Mouse (Mus musculus) left cerebral cortex, postnatal 14 days (tissue): Measurements from ENCODE around the gene Fbxw26. TPM values are rescaled to one million over a fixed set of nuclear protein-coding genes. Genes with fewer than 3 reads are reported as not detected.
"Not testable (repeated sequence)": the region's sequence is repeated elsewhere in the genome, so short reads cannot be mapped to it uniquely, and the experiment has no call there.

Experiments
- DNase-seq, 2 experiments: peaks; one replicate each; pipeline ENCODE4 v3.0.0; 2021 to 2022; ENCODE audit warnings: low spot score in 2 of 2, mixed read lengths in 1 of 2
- intact Hi-C: fragments of 180-260 bp; cut with DNase I; formaldehyde crosslinking; loops from one replicate; pipeline ENCODE4 v1.15.1; 2025
- long read RNA-seq, 2 experiments: library from polyadenylated mRNA; stranded (forward); transcript quantifications; one replicate each; pipeline ENCODE4 v2.0.0; 2021
- total RNA-seq, 2 experiments: library from RNA; stranded (reverse); gene quantifications; 2 replicates each; pipeline ENCODE4 v1.2.3; 2021

Gene Fbxw26
- not detected for total RNA-seq
- long read RNA-seq, experiment 1 = 0 reads
- long read RNA-seq, experiment 2 = 0 reads

GRCm38 (mm10) chr9:109745989-109746388 is at the start of gene Fbxw26:
Gene Fbxw26 (minus strand): TSS chr9:109746089.
- DNase-seq, intact Hi-C loops: not testable (repeated sequence)

GRCm38 (mm10) chr9:109795221-109795620 is 49.3 kb upstream of the Fbxw26 start:
- intact Hi-C loops = no loop called here
- no peak for DNase-seq

GRCm38 (mm10) chr9:109790570-109790969 is 44.7 kb upstream of the Fbxw26 start, which contains the start of gene Fbxw27:
Gene Fbxw27 (minus strand): TSS chr9:109790670.
- DNase-seq, intact Hi-C loops: not testable (repeated sequence)

- DNase-seq = not testable (repeated sequence)
Measured at GRCm38 (mm10) chr9:109766841-109767240, 21.0 kb upstream of the Fbxw26 start.

GRCm38 (mm10) chr9:109702600-109702999 is 43.3 kb downstream of the Fbxw26 start, which contains the start of gene Fbxw18:
Gene Fbxw18 (minus strand): TSS chr9:109702700.
- DNase-seq, intact Hi-C loops: not testable (repeated sequence)

More at GRCm38 (mm10) chr9:109766841-109767240, 21.0 kb upstream of the Fbxw26 start:
- intact Hi-C loops = not testable (repeated sequence)

- intact Hi-C loops = no loop called here
- peak; percentile 5 to 12 for DNase-seq
Measured at GRCm38 (mm10) chr9:109685299-109685698, 60.6 kb downstream of the Fbxw26 start.

Other genes starting within 250 kb of the Fbxw26 start
- not detected for gene Fbxw15, start 177.8 kb downstream of the Fbxw26 start, total RNA-seq
- gene Fbxw24, start 120.0 kb downstream of the Fbxw26 start, total RNA-seq = not detected
- not detected for gene Fbxw25, start 81.4 kb downstream of the Fbxw26 start, total RNA-seq
- not detected for gene Fbxw18, start 43.4 kb downstream of the Fbxw26 start, total RNA-seq
- gene Fbxw27, start 44.6 kb upstream of the Fbxw26 start, total RNA-seq = not detected
- gene Spink8, start 66.2 kb upstream of the Fbxw26 start, total RNA-seq = 1 to 10 TPM; 2.7 to 2.9 TPM
- gene Nme6, start 86.7 kb upstream of the Fbxw26 start, total RNA-seq = 1 to 10 TPM; 6.2 to 8.8 TPM
- gene Camp, start 103.5 kb upstream of the Fbxw26 start, total RNA-seq = not detected
- gene Cdc25a, start 129.5 kb upstream of the Fbxw26 start, total RNA-seq = 1 to 10 TPM; 4.5 TPM
- gene Map4, start 185.4 kb upstream of the Fbxw26 start, total RNA-seq = 100 to 1,000 TPM; 376 to 378 TPM